Mouse (Mus musculus): ENCODE results near the gene Csf3. TPM values are rescaled to one million over a fixed set of nuclear protein-coding genes. Genes with fewer than 3 reads are reported as not detected.

Gene Csf3
- polyA plus RNA-seq, 1 experiment = not detected

- no peak for TF ChIP-seq GATA1 (IDR thresholded peaks at IDR 0.05; ENCODE audit: low read length)
These were observed 39.5 kb downstream of the Csf3 start, which contains the start of gene Thra for GRCm38 (mm10) chr11:98740393-98741050. Thra (plus strand) TSS chr11:98740638.

- no peak for TF ChIP-seq GATA1 (IDR thresholded peaks at IDR 0.05; ENCODE audit: low read length)
These were observed 40.1 kb downstream of the Csf3 start for GRCm38 (mm10) chr11:98741051-98741620.

DNA sequence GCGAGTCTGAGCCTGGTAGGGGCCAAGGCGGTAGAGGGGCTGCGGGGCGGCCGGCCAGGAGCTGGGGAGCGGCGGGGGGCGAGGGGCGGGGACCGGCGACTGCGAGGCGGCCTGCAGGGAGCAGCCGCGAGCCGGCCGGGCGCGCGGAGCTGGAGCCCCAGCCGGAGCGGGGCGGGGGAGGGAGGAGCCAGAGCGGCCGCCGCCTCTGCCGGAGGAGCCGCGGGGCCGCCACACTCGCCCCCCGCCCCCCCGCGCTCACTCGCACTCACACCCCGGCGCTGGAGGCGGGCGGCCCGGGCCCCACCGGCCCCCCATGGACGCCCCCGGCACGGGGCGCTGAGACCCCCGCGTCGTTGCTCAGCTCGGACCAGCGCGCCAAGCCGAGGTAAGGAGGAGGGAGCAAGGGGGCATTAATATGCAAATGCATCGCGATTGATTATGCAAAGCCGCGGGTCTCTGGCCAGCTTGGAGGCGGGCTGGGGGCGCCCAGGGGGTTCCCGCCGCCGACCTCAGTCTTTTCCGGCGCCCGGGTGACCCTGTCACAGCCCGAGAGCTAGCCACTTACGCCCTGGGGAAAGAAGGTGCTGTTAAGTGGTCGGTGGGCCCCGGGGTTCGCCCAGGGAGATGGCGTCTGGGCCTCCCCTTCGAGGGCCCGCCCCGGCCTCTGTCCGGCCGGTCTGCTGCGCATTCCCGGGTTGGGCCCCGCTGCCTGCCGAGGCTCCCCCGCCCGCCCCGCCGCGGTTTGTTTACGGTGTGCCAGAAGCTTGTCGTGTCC is 40.7 kb downstream of the Csf3 start:
- TF ChIP-seq GATA1 (IDR thresholded peaks at IDR 0.05; ENCODE audit: low read length) = no peak

- no peak for TF ChIP-seq GATA1 (IDR thresholded peaks at IDR 0.05; ENCODE audit: low read length)
These were observed 41.6 kb downstream of the Csf3 start for GRCm38 (mm10) chr11:98742397-98743291.

GRCm38 (mm10) chr11:98743655-98744345 is 42.7 kb downstream of the Csf3 start:
- TF ChIP-seq GATA1 (IDR thresholded peaks at IDR 0.05; ENCODE audit: low read length) = no peak

GRCm38 (mm10) chr11:98744456-98745019 is 43.5 kb downstream of the Csf3 start:
- TF ChIP-seq GATA1 (IDR thresholded peaks at IDR 0.05; ENCODE audit: low read length) = no peak

DNA sequence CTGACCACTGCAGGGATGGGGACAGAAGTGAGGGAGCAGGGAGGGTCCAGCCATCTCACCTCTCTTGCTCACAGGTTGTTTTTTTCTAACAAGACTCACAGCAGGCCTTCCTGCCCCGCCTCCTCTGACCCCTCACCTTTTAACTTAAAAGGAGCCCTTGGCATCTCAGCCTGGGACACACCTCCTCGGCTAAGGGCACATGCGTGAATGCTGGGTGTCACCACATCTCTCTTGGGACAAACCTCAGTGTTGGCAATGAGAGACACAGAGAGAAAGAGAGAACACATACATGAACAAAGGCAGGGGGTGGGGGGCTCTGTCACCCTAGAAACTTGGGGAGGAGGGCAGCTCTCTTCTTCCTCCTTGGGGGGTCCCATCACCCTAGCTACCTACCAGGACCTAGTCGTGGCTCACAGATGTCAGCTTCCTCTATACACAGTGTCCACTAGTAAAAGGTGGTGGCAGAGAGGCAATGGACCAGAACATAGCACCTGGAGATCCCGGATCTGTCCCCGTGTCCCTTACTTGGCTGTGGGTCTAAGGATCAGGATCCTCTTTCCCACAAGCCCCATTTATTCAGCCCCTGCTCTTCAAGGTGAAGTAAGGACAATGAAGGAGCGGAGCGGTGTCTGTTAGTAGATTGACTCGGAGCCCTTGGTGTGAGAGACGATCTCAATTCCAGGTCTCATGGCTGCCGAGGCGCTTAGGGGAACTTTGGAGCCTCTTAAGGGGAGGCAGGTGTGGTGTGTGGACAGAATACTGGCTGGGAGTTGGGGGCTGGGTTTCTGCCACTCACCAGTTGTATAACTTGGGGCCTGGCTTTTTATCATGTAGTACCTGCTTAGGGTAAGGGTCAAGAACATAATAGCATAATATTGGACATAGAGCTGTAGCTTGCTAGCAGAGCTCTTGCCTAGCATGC is 45.1 kb downstream of the Csf3 start:
- TF ChIP-seq GATA1 (IDR thresholded peaks at IDR 0.05; ENCODE audit: low read length) = no peak

GRCm38 (mm10) chr11:98746855-98747693 is 46.0 kb downstream of the Csf3 start:
- no peak for TF ChIP-seq GATA1 (IDR thresholded peaks at IDR 0.05; ENCODE audit: low read length)

DNA sequence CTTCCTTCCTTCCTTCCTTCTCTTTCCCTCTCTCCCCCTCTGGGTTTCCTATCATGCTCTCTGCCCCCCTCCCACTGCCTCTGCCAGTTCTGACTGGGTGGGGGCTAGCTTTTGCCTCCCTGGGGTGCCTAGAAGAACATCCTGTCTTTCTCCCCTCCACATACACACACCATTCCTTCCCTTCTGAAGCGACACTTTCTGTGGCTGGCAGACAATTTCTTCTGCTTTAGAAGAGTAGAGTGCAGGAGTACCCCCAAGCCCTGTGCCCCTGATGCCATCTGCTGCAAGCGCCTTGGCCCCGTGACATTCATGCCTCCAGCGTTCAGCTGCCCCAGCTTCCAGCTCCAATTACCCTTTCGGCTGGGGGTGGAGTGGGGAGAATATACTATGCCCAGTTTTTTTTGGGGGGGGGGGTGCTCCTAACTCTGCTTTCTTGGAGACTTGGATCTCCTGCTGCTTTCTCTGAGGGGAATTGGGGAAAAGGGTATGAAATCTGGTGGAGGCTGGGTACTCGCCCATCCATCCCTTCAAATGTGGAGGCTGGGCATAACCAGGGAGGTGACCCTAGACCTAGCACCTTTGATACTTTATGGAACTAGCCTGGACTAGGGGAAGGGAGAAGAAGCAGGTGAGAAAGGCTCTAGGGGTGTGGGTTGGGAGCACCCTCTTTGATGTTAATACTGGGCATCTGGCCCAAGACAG is 46.9 kb downstream of the Csf3 start:
- no peak for TF ChIP-seq GATA1 (IDR thresholded peaks at IDR 0.05; ENCODE audit: low read length)

DNA sequence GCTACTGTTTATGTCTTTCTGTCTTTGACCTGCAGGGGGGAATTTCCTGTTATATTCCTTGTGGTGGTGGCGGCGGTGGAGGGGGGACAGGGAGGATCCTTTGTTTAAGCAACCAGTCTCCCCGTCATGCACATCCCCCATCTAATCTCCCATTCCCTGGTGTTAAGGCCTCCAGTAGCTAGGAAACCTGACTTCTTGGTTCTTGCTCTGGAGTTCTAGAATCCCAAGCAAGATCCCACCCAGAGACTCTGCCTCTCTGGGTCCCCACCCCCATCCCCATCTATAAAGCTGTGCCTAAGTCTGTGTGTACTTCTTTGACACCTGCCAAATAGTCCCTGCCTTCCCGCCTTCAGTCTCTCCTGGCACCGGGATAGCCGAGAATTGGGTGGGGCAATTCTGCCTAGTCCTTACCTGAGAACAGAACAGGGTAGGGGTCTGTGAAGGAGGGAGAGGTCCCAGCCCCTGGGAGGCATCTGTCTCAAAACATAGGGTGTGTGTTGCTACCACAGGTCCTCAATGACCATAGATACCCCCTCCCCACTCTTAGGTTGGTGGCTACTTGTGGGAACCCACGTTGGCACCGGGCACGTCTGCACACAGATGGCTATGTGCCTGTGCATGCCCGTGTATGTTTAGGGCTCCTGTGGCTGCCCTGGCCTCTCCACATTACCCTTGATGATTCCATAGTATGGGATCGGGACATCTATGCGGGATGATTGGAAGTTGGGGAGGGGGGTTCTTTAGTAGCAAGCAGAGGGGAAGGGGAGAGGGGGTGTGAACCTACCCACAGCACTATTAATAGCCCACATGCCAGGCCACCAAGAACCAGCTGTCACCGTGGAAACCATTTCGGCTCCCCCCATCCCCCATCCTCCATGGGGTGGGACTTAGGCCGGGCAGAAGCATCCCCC is 47.7 kb downstream of the Csf3 start:
- no peak for TF ChIP-seq GATA1 (IDR thresholded peaks at IDR 0.05; ENCODE audit: low read length)

GRCm38 (mm10) chr11:98749716-98750115 is 48.7 kb downstream of the Csf3 start:
- no peak for TF ChIP-seq GATA1 (IDR thresholded peaks at IDR 0.05; ENCODE audit: low read length)

Data from G1E-ER4 (cell line).